Mouse (Mus musculus): ENCODE data around the gene Pdgfra.

DNA sequence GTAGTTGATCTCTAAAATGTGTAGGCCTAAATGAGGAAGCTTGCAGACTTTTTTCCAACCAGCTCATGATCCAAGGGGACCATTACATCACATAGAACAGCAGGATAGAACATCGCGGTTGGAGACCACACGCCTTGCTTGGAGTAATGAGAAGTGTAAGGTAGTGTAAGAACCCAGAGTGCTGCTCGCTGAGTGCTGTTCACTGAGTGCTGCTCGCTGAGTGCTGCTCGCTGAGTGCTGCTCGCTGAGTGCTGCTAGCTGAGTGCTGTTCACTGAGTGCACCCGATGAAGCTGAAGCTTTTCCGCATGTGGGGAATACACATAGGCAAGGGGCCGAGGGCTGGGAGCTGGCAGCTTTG lies 48.3 kb downstream of the Pdgfra start:
- TF ChIP-seq POLR2A (IDR thresholded peaks at IDR 0.05; ENCODE audit: insufficient read depth, low read length) (no peak), CTCF (IDR thresholded peaks at IDR 0.05; ENCODE audit: low read depth, low read length) (no peak)

All from ES-Bruce4 (cell line).